Mouse (Mus musculus) heart, embryonic 16.5 days (tissue): ENCODE data around the gene Brat1. TPM values are rescaled to one million over a fixed set of nuclear protein-coding genes. Genes with fewer than 3 reads are reported as not detected.

Experiments
- ATAC-seq: fragments of 200-750 bp; cut with Nextera tagmentation; replicated peaks from 2 replicates; pipeline ENCODE4 v1.8.0; 2017; ENCODE audit warnings: moderate number of reproducible peaks; ENCODE audit not compliant: insufficient read depth, low FRiP score; ENCODE audit errors: extremely low read depth
- H3K27ac ChIP-seq: fragments of 300-500 bp; sonication (generic); 2 replicates; pipeline ENCODE4 v1.5.1; 2014; ENCODE audit warnings: mild to moderate bottlenecking, low read length, control low read depth, moderate library complexity
- H3K27me3 ChIP-seq: fragments of 300-500 bp; sonication (generic); 2 replicates; pipeline ENCODE4 v1.6.1; 2014; ENCODE audit warnings: low read length, mixed read lengths; ENCODE audit not compliant: control insufficient read depth, insufficient read depth
- H3K36me3 ChIP-seq: fragments of 300-500 bp; sonication (generic); 2 replicates; pipeline ENCODE4 v1.6.1; 2014; ENCODE audit not compliant: control insufficient read depth, insufficient read depth
- H3K4me1 ChIP-seq: fragments of 300-500 bp; sonication (generic); 2 replicates; pipeline ENCODE4 v1.6.1; 2014; ENCODE audit warnings: low read length, mixed read lengths; ENCODE audit not compliant: control insufficient read depth, insufficient read depth
- H3K4me2 ChIP-seq: fragments of 300-500 bp; sonication (generic); 2 replicates; pipeline ENCODE4 v1.6.1; 2014; ENCODE audit warnings: low read depth, mild to moderate bottlenecking, control low read depth, low read length
- H3K4me3 ChIP-seq: fragments of 300-500 bp; sonication (generic); 2 replicates; pipeline ENCODE4 v1.5.1; 2014; ENCODE audit warnings: mild to moderate bottlenecking, control low read depth, low read length
- H3K9ac ChIP-seq: fragments of 300-500 bp; sonication (generic); 2 replicates; pipeline ENCODE4 v1.6.1; 2014; ENCODE audit warnings: low read length, control low read depth
- H3K9me3 ChIP-seq: fragments of 300-500 bp; sonication (generic); replicated peaks from 2 replicates; pipeline ENCODE4 v1.6.1; 2016; ENCODE audit warnings: low read length; ENCODE audit not compliant: control insufficient read depth
- WGBS: fragments of 180-500 bp; shearing (Covaris S2); extraction: QIAGEN DNeasy Blood & Tissue Kit; methylation state at CpG from one replicate; pipeline ENCODE4 v1.1.7; 2014; 5-methylcytosine and 5-hydroxymethylcytosine counted together
- polyA plus RNA-seq: library from polyadenylated mRNA; unstranded; fragments of >200 nt; fragmentation: Nextera tagmentation; extraction: Ambion mirVana; gene quantifications from 2 replicates; pipeline ENCODE4 v1.2.1, GENCODE M21; 2015

The Brat1 gene
- 15.3 and 16.6 TPM in 2 replicates for polyA plus RNA-seq

DNA sequence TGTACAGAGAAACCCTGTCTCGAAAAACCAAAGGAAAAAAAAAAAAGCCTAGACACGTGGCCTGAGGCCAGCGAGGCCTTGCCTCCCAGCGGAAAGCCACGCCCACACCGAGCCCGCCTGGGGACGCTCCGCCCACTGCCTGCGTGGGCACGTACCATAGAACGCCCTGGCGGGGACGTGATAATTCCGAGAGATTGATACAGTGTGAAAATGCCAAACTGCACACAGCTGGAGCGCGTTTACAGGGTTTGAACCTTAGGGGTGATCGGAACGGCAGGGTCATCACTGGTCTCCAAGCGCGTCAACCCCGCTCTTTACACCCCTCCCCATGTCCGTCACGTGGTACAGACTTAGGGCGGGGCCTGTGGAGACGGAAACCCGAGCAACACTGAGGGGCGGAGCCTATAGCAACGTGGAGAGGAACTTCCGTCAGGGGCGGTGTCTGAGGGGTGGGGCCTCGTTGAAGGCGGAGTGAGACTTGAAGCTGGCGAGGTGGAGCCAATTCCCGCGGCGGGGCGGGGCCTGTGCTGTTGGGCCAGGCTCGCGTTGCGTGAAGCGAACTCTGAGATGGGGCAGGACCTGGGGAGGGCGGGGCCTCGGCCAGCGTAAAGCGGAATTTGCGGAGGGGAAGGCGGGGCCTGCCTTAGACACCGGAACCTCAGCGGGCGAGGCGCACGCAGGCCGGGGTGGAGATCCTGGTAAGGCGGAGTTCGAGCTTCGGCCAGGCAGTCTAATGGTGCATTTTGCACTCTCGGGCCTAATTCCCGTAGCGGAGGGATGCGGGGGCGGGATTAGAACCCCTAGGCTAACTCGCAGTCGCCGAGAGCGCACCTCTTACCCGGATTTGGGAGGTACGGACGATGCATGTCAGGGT lies at the start of gene Brat1:
TSS of gene Brat1 (plus strand) at position 634 of the 874 bp plus-strand sequence.
- Histone ChIP-seq H3K27ac (peak within 1 kb of the TSS; percentile 92), H3K9ac (peak within 1 kb of the TSS; percentile 90), H3K36me3 (no peaks in the 10 kb centered on the region), H3K4me3 (peak within 1 kb of the TSS; percentile 71), H3K4me2 (peak within 1 kb of the TSS; percentile 88), H3K9me3 (no peaks in the 10 kb centered on the region), H3K4me1 (peaks cover 20% of the 10 kb centered on the region), H3K27me3 (no peaks in the 10 kb centered on the region)
- ATAC-seq = peak; percentile 95
- WGBS = under 1% methylated on average over 69 of the region's 69 CpGs

DNA sequence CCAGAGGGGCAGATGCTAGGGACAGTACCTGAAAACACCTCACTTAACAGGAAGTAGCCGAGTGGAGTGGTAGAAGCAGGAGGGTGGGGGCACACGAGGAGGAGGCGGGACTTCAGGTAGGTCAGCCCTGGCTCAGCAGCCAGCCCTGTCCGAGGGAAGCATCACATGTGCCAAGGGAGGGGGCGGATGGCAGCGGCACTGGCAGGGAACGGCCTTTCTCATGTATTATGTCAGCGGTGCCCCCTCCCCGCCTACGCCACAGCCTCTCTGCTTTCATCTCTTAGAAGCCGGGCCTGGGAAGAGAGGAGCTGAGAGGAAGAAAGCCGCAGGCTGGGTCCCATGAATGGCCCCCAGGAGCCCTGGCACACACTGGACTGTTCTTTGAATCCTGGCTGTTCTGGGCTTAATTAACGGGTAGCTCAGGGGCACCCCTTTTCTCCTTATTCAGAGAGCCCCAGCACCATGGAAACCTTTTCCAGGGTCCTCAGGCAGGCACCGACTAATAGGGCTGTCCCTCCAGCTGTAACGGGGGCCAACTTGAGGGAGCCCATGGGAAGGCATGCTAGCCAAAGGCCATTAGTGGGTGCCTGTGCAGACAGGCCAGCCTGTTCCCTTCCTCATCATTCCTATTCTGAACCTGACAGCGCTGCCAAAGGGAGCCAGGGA lies 45.1 kb upstream of the Brat1 start:
- WGBS = 48% methylated on average over 16 of the region's 16 CpGs
- ATAC-seq = no peak
- Histone ChIP-seq H3K9me3 (no peaks in the 10 kb centered on the region), H3K9ac (no peak overlapping the region), H3K36me3 (no peaks in the 10 kb centered on the region), H3K27me3 (no peaks in the 10 kb centered on the region), H3K4me2 (no peak overlapping the region), H3K27ac (no peak overlapping the region), H3K4me3 (no peak overlapping the region), H3K4me1 (peaks cover 26% of the 10 kb centered on the region)

DNA sequence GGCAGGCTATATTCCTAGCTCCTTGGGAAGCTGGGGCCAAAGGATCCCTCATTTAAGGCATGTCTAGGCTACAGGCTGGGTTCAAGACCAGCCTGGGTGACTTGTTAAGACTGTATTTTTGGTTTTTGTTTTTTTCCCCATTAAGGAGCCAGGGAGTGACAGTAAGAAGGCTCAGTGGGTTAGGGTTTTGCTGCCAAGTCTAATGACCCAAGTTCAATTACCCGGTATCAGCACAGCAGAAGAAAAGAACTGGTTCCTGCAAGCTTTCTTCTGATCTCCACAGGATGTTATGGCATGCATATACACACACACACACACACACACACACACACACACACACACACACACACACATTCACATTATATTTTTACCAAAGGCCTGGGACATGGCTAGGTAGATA lies 44.4 kb upstream of the Brat1 start:
- peaks cover 26% of the 10 kb centered on the region for H3K4me1 ChIP-seq
- H3K9ac ChIP-seq = no peak overlapping the region
- ATAC-seq = no peak
- H3K4me2 ChIP-seq = no peak overlapping the region
- no peaks in the 10 kb centered on the region for H3K9me3 ChIP-seq
- no peaks in the 10 kb centered on the region for H3K36me3 ChIP-seq
- no peak overlapping the region for H3K27ac ChIP-seq
- no peak overlapping the region for H3K4me3 ChIP-seq
- 61% methylated on average over 1 of the region's 1 CpGs for WGBS
- H3K27me3 ChIP-seq = no peaks in the 10 kb centered on the region

DNA sequence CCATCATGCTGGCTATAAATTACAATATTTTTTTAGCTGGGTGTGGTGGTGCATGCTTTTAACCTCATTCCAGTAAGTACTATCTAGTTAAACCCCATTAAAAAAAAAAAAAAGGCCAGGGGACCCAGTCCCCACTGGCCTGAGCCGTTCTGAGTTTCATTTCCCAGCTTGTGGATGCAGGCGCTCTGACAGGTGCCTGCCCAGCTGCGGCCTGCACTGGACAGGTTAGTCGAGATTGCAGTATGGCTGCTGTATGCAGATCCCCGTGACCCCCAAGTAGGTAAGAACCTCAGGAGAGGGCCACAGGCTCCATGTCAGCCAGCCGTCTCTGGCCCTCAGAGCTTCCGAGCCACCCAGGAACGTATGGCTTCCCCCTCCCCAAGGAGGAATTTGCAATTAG lies 43.4 kb upstream of the Brat1 start:
- no peak overlapping the region for H3K4me3 ChIP-seq
- no peaks in the 10 kb centered on the region for H3K36me3 ChIP-seq
- H3K4me1 ChIP-seq = peaks cover 26% of the 10 kb centered on the region
- 53% methylated on average over 8 of the region's 8 CpGs for WGBS
- H3K4me2 ChIP-seq = peak overlapping the region; percentile 36
- H3K9me3 ChIP-seq = no peaks in the 10 kb centered on the region
- peak overlapping the region; percentile 47 for H3K9ac ChIP-seq
- peak overlapping the region; percentile 64 for H3K27ac ChIP-seq
- no peak for ATAC-seq
- no peaks in the 10 kb centered on the region for H3K27me3 ChIP-seq

DNA sequence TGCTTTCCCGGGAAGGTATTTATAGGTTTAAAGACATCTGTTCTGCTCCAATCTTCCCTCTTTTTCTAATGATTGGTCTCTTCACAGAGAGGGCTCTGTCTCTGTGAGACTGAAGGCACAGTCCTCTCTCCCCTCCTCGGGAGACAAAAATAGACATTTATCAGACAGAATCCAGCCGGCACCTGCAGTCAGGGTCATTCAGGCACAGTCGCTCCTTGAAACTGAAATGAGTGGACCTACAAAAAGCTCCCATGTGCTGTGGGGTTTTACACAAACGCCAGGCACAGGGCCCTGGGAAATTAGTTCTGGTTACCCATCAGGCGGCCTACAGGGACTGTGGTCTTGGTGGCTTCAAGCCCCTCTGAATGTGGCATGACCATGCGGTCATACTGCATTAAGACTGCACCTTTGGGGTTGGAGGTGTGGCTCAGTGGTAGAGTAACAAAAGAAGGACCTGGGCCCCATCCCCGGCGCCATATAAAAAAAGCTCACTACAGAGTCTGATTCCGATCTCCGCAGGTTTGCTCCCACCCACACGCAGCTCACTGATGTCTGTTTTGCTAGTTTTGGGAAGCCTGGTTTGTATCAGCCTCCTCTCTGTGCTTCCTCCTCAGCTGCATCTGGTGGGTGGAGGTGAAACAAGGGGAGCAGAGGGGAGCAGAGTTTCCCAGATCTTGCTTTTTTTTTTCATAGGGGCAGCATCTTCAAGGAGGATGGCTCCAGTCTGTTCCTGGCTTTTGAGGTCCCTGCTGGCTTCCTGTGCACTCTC lies 42.8 kb upstream of the Brat1 start:
- Histone ChIP-seq H3K9me3 (no peaks in the 10 kb centered on the region), H3K36me3 (no peaks in the 10 kb centered on the region), H3K4me3 (no peak overlapping the region), H3K27ac (peak overlapping the region; percentile 64), H3K27me3 (no peaks in the 10 kb centered on the region), H3K4me2 (peak overlapping the region; percentile 36), H3K9ac (peak overlapping the region; percentile 47), H3K4me1 (peaks cover 26% of the 10 kb centered on the region)
- WGBS = 41% methylated on average over 12 of the region's 12 CpGs
- ATAC-seq = no peak

DNA sequence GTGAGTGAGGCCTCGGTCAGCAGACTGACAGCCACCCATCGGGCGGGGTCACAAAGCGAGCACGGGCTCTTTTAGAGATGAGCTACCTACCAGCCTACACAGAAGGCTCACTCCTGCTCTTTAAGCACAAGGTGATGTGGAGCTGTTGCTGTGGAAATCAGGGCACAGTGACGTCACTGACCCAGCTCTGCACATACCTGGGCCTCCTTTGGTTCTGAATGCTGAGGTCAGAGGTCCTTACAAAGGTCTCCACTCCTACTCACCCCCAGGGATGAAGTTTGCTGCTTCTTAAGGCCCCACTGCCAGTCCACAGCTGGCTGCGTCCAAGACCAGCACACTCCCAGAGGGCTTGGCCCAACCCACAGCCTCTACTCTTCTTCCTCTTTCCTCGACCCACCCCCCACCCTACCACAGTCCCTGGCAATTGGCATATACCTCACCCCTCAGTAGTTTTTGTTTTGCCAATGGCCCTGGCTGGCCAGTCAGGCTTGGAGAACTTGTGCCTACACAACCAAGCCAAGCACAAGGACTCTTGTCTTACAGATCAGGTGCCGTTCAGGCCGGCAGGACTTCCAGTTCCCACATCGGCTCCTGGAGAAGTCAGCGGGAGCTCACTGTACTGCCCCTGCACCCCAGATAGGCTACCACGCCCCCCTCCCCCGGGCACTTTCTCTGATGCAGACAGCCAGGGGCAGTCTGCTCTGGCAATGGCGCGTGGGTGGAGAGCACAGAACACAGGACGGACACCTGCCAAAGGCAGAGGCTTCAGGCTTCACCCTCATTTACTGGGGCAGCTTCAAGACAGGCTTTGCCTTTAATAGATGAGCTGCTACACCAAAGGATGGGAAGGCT lies 41.8 kb upstream of the Brat1 start:
- H3K27me3 ChIP-seq = no peaks in the 10 kb centered on the region
- WGBS = 65% methylated on average over 17 of the region's 17 CpGs
- no peak overlapping the region for H3K9ac ChIP-seq
- ATAC-seq = no peak
- H3K4me3 ChIP-seq = no peak overlapping the region
- H3K36me3 ChIP-seq = no peaks in the 10 kb centered on the region
- no peak overlapping the region for H3K4me2 ChIP-seq
- H3K4me1 ChIP-seq = peaks cover 26% of the 10 kb centered on the region
- no peak overlapping the region for H3K27ac ChIP-seq
- H3K9me3 ChIP-seq = no peaks in the 10 kb centered on the region

DNA sequence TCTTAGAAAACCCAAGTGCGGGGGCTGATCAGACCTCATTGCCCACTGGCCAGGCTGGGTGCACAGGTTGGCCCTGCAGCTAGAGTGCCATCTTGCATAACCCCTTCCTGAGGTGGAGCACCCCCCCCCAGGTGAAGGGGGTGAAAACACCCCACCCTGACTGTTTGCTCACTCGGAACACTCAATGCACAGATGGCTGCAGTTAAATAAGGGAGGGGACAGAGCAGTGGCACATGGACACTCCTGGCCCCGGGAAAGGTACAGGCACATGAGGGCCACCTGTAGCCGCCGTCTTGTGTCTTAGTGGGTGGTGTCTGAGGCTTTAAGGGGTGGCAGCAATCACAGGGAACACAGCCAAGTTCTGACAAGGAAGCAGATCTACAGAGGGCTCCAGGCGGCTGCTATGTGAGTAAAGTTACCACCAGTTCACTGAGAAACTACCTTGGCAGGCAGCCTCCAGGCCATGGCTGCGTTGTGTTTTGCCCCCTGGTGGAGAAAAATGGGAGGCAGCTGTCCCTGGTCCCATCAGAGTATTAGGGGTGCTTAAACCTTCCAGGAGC lies 41.1 kb upstream of the Brat1 start:
- 40% methylated on average over 7 of the region's 7 CpGs for WGBS
- peaks cover 26% of the 10 kb centered on the region for H3K4me1 ChIP-seq
- H3K27me3 ChIP-seq = no peaks in the 10 kb centered on the region
- no peak overlapping the region for H3K4me2 ChIP-seq
- peak; percentile 50; the same call in 1 of the 2 replicates for ATAC-seq
- H3K9ac ChIP-seq = no peak overlapping the region
- no peak overlapping the region for H3K4me3 ChIP-seq
- no peak overlapping the region for H3K27ac ChIP-seq
- peaks cover 3% of the 10 kb centered on the region for H3K9me3 ChIP-seq
- peaks cover 3% of the 10 kb centered on the region for H3K36me3 ChIP-seq

DNA sequence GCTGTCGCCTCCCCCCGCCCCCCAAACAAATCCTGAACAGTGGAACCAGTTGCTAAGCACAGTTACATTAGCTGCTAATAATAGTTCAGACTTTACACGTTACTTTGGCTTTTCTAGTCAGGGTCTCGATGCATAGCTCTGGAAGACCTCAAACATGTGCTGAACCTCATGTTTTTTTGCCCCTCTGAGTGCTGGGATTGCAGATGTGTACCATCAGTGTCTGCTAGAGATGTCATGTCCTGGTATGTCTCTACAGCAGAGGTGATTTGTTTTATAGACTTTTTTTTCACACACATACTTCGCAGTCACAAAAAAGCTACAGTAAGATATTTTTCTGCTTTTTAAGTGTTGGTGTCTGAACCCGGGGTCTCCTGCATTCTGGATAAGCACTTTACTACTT lies 32.7 kb upstream of the Brat1 start:
- Histone ChIP-seq H3K4me2 (no peak overlapping the region), H3K36me3 (peaks cover 22% of the 10 kb centered on the region), H3K4me1 (peaks cover 5% of the 10 kb centered on the region; the same call in 1 of the 2 replicates), H3K9ac (no peak overlapping the region), H3K9me3 (peaks cover 10% of the 10 kb centered on the region), H3K27ac (no peak overlapping the region), H3K27me3 (no peaks in the 10 kb centered on the region), H3K4me3 (no peak overlapping the region)
- ATAC-seq = no peak
- WGBS = 66% methylated on average over 6 of the region's 6 CpGs
